Mouse (Mus musculus) liver, adult 2 months (tissue): ENCODE results near the gene Hist1h2ab. TPM values are rescaled to one million over a fixed set of nuclear protein-coding genes. Genes with fewer than 3 reads are reported as not detected.

Experiments used
- DNase-seq: peaks from one replicate; pipeline ENCODE4 v3.0.0-alpha.2; 2011; ENCODE audit warnings: low read depth, low spot score; ENCODE audit errors: extremely low read depth
- H3K27ac ChIP-seq: fragments of 200-500 bp; replicated peaks from 2 replicates; pipeline ENCODE4 v1.5.1; 2012; ENCODE audit warnings: low read depth, mild to moderate bottlenecking, control low read depth, inconsistent platforms, low read length; ENCODE audit not compliant: insufficient read depth
- H3K27me3 ChIP-seq: fragments of 200-500 bp; 2 replicates; pipeline ENCODE4 v1.6.1; 2012; ENCODE audit warnings: mild to moderate bottlenecking, moderate library complexity, low read length, inconsistent platforms; ENCODE audit not compliant: control insufficient read depth, insufficient read depth
- H3K36me3 ChIP-seq: fragments of 200-500 bp; 2 replicates; pipeline ENCODE4 v1.6.1; 2012; ENCODE audit warnings: low read length, inconsistent platforms; ENCODE audit not compliant: control insufficient read depth, insufficient read depth
- H3K4me1 ChIP-seq: fragments of 200-500 bp; 2 replicates; pipeline ENCODE4 v1.6.1; 2011; ENCODE audit warnings: low read length; ENCODE audit not compliant: control insufficient read depth, insufficient read depth
- H3K4me3 ChIP-seq: fragments of 200-500 bp; 2 replicates; pipeline ENCODE4 v1.5.1; 2011; ENCODE audit warnings: low read depth, mild to moderate bottlenecking, control low read depth, low read length, moderate library complexity; ENCODE audit not compliant: insufficient read depth
- H3K79me2 ChIP-seq: fragments of 200-500 bp; 2 replicates; pipeline ENCODE4 v1.6.1; 2012; ENCODE audit warnings: inconsistent platforms, mild to moderate bottlenecking, low read length, moderate library complexity; ENCODE audit not compliant: control insufficient read depth, insufficient read depth
- H3K9ac ChIP-seq: fragments of 200-500 bp; 2 replicates; pipeline ENCODE4 v1.6.1; 2012; ENCODE audit warnings: low read depth, mild to moderate bottlenecking, control low read depth, inconsistent platforms, low read length
- CTCF ChIP-seq: fragments of 200-500 bp; IDR thresholded peaks from 2 replicates; pipeline ENCODE4 v1.5.1; 2011; ENCODE audit warnings: low read depth, low read length, control low read depth
- POLR2A ChIP-seq: fragments of 200-500 bp; IDR thresholded peaks from 2 replicates; pipeline ENCODE4 v1.6.1; 2011; ENCODE audit warnings: low read length, control low read depth; ENCODE audit not compliant: insufficient read depth; ENCODE audit errors: extremely low read depth
- WGBS: fragments of 180-500 bp; shearing (Covaris S2); methylation state at CpG from one replicate; pipeline ENCODE4 v1.1.7; 2018; 5-methylcytosine and 5-hydroxymethylcytosine counted together
- polyA plus RNA-seq: library from polyadenylated mRNA; depleted of rRNA; stranded (reverse); fragments of >200 nt; gene quantifications from 2 replicates; pipeline ENCODE4 v1.2.3, GENCODE M21; 2012
- total RNA-seq: library from RNA; depleted of rRNA; stranded (reverse); fragments of >200 nt; gene quantifications from 2 replicates; pipeline ENCODE4 v1.2.3, GENCODE M21; 2014

The Hist1h2ab gene
- total and polyA plus RNA-seq, 2 experiments = 1.0 to 19.4 TPM

DNA sequence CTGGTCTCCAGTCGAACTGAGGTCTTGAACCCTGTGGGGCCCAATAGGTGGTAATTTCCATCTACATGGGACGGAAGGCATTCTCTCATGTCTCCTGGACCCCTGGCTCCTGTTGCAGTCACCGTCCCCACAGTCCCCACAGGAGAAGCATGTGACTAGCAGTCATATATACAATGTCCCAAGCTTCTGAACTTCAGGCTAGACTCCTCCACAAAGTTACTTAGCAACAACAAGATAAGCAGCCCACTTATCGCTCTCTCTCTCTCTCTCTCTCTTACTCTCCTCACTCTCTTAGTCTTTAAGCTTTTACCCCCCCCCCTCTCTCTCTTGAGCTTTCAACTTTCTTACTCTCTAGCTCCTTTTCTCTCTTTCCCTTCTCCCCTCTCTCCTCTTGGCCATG lies 26.7 kb upstream of the Hist1h2ab start:
- no peak overlapping the region for H3K9ac ChIP-seq
- no peak for DNase-seq
- WGBS = 96% methylated on average over 4 of the region's 4 CpGs
- H3K4me3 ChIP-seq = no peak overlapping the region
- H3K79me2 ChIP-seq = no peaks in the 10 kb centered on the region
- H3K27ac ChIP-seq = no peak overlapping the region
- H3K36me3 ChIP-seq = no peaks in the 10 kb centered on the region
- H3K4me1 ChIP-seq = peaks cover 12% of the 10 kb centered on the region
- H3K27me3 ChIP-seq = no peaks in the 10 kb centered on the region
- TF ChIP-seq POLR2A (no peak), CTCF (no peak)

DNA sequence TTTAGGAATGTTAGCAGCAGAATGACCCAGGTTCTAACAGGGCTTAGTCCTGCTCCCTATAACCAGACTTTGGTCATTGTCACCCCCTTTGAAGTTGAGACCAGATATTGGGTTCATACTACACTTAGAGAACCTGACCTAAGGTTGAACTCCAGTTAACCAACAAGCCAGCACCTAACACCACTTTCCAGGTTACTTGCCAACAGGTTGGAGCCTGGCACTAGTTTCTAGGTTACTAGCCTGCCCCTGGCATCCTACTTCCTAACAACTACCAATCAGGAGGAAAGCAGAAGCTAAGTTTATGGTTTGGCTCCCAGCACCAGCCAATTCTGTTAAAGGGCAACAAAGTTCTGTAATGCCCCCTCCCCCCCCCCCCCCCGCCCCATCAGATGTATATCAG lies 25.7 kb upstream of the Hist1h2ab start:
- no peak overlapping the region for H3K4me3 ChIP-seq
- H3K36me3 ChIP-seq = no peaks in the 10 kb centered on the region
- H3K27ac ChIP-seq = no peak overlapping the region
- no peaks in the 10 kb centered on the region for H3K27me3 ChIP-seq
- peaks cover 19% of the 10 kb centered on the region for H3K4me1 ChIP-seq
- TF ChIP-seq CTCF (no peak), POLR2A (no peak)
- H3K79me2 ChIP-seq = no peaks in the 10 kb centered on the region
- no peak overlapping the region for H3K9ac ChIP-seq
- peak; percentile 96 for DNase-seq
- WGBS = 44% methylated on average over 1 of the region's 1 CpGs

DNA sequence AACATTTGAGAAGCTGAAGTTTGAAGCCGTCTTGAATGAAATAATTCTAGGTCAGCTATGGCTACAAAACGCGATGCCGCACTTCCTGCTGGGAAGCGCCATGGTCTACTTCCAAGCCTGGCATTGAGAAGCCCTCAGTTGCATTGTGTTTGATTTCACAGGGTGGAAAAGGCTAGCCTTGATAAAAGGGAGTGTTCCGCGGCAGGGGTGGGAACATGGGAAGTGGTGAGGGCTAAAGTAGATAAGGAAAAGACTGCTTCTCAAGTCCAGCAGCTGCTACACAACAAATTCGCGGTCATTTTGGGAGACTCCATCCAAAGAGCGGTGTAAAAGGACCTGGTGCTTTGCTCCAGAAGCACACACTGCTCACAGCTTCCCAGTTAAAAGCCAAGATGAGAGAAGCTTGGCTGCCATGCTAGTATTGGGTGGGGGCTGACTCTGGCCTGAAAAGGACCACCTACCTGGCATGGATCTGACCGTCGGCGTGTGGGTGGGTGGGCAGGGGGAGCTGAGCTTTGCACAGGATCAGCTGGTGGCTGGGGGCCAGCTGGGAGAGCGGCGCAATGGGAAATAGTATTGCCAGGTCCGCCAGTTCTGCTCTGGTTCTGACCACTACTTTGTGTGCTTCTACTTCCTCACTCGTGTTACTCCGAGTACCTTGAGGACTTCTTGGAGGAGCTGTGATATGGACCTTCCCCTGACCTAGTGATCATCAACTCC lies 22.3 kb upstream of the Hist1h2ab start:
- H3K79me2 ChIP-seq = no peaks in the 10 kb centered on the region
- peak overlapping the region; percentile 90 for H3K27ac ChIP-seq
- H3K4me3 ChIP-seq = no peak overlapping the region
- H3K36me3 ChIP-seq = no peaks in the 10 kb centered on the region
- peaks cover 25% of the 10 kb centered on the region for H3K4me1 ChIP-seq
- TF ChIP-seq CTCF (no peak), POLR2A (no peak)
- H3K27me3 ChIP-seq = no peaks in the 10 kb centered on the region
- DNase-seq = no peak
- no peak overlapping the region for H3K9ac ChIP-seq
- 64% methylated on average over 18 of the region's 18 CpGs for WGBS

DNA sequence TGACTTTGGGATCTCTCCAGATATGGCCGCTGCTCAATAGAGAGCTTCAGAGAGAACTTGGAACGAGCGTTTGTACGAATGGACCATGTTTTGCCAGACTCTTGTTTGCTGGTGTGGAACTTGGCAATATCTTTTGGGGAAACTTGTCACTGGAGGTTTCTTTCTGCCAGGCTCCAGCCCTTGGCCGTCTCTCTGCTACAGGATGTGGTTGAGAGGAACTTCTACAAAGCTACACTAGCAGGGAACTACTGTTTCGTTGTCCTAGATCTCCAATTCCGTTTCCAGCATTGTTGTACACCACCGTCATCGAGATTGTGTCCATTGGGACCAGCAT lies 21.8 kb upstream of the Hist1h2ab start:
- Histone ChIP-seq H3K4me1 (peaks cover 25% of the 10 kb centered on the region), H3K4me3 (no peak overlapping the region), H3K36me3 (no peaks in the 10 kb centered on the region), H3K27ac (peak overlapping the region; percentile 90), H3K27me3 (no peaks in the 10 kb centered on the region), H3K9ac (no peak overlapping the region), H3K79me2 (no peaks in the 10 kb centered on the region)
- 23% methylated on average over 9 of the region's 9 CpGs for WGBS
- DNase-seq = peak; percentile 97
- no peak for TF ChIP-seq POLR2A
- TF ChIP-seq CTCF = no peak

- peak; percentile 76 for DNase-seq
- Histone ChIP-seq H3K27ac (peak overlapping the region; percentile 90), H3K79me2 (no peaks in the 10 kb centered on the region), H3K36me3 (no peaks in the 10 kb centered on the region), H3K9ac (no peak overlapping the region), H3K4me1 (peaks cover 23% of the 10 kb centered on the region), H3K4me3 (no peak overlapping the region), H3K27me3 (no peaks in the 10 kb centered on the region)
- no peak for TF ChIP-seq POLR2A
- TF ChIP-seq CTCF = no peak
- WGBS = 53% methylated on average over 5 of the region's 5 CpGs
These were observed 21.2 kb upstream of the Hist1h2ab start for GRCm38 (mm10) chr13:23729706-23730105.

DNA sequence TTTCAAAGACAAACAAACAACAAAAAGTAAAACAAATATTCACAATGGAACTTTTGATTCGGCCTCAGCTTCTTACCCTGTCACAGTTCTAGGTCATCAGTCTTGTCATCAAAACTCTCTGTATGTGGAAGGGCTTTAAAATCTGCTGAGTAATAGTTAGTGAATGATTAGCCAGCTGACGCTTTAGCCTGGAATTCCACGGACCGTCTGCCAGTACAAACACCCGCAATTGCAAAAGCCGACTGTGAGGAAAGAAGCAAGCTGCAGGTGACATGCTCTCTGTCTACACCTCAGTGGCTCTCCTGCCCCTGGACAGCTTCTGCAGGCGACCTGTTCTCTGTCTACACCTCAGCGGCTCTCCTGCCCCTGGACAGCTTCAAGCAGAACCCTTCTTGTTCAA lies 20.4 kb upstream of the Hist1h2ab start:
- H3K27ac ChIP-seq = peak overlapping the region; percentile 55
- peak; percentile 100 for DNase-seq
- peak overlapping the region; percentile 17; the same call in 1 of the 2 replicates for H3K9ac ChIP-seq
- H3K4me3 ChIP-seq = peak overlapping the region; percentile 42
- peaks cover 20% of the 10 kb centered on the region for H3K4me1 ChIP-seq
- TF ChIP-seq CTCF (no peak), POLR2A (peak; percentile 69)
- WGBS = 11% methylated on average over 8 of the region's 8 CpGs
- no peaks in the 10 kb centered on the region for H3K36me3 ChIP-seq
- H3K79me2 ChIP-seq = no peaks in the 10 kb centered on the region
- H3K27me3 ChIP-seq = no peaks in the 10 kb centered on the region
